Mouse (Mus musculus): Measurements from ENCODE around the gene Brms1l.

- TF ChIP-seq CTCF (IDR thresholded peaks at IDR 0.05; ENCODE audit: control insufficient read depth, insufficient read depth, low read length) = no peak
- no peak for TF ChIP-seq POLR2A (IDR thresholded peaks at IDR 0.05; ENCODE audit: borderline replicate concordance, control insufficient read depth, low read depth, low read length)
Observed at GRCm38 (mm10) chr12:55860631-55861030, 24.5 kb downstream of the Brms1l start.

Measured in bone marrow, adult 2 months (tissue).